Mouse (Mus musculus) hindlimb bud, embryonic 11.5 days (tissue): ENCODE data around the gene Spag17.
A peak's percentile ranks its signal among the peaks of the same experiment; 100 is the strongest.

ENCODE experiments used
- DNase-seq: peaks from one replicate; pipeline ENCODE4 v3.0.0-alpha.2; 2012; ENCODE audit warnings: low read depth, low spot score; ENCODE audit errors: extremely low spot score

The Spag17 gene

DNA sequence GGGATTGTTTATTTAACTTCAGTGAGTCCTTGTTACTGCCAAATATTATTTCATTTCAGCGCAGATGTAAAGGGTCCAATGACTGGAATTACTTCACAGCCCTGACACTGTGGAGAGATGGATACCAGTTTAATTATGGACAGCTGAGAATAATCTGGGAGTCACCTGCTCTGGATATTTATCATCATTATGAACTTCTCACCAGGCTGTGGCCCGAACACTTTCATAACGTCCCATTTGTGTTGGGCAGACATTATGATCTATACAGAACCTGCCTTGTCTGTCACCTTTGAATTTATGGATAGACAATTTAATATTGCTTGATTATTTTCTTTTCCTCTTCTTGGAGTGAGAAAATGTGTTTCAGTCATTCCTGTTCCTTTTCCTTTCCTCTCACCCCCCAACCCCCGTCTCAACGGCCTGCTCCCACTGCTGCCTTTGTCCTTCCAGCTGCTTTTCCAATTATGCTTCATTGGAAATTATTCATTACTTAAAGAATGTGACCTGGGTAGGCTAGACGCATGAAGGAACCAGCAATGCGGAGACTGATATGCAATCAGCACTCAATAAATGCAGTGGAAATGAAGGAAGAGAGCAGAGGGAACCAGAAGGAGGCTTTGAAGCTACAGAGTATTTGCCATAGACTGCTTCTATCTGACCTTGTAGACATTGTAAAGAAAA is 74.7 kb downstream of the Spag17 start:
- no peak for DNase-seq

DNA sequence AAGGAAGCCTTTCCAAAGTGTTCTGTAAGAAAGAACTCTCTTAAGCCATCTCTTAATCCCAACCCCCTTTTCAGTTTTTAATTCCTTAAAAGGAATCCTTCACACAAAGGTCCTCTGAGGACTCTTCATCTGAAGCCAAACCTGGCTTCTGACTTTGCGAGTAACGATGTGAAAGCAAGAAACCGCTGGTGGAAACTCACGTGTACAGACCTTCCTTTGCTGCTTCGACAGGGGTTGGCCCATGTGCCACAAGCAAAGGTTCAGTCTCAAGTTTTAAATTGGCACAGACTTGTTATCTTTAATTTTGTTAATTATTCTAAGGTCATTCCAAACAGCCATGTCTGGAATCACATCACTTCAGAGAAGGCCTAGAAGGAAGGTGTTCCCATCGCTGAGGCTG is 79.1 kb downstream of the Spag17 start:
- no peak for DNase-seq

DNA sequence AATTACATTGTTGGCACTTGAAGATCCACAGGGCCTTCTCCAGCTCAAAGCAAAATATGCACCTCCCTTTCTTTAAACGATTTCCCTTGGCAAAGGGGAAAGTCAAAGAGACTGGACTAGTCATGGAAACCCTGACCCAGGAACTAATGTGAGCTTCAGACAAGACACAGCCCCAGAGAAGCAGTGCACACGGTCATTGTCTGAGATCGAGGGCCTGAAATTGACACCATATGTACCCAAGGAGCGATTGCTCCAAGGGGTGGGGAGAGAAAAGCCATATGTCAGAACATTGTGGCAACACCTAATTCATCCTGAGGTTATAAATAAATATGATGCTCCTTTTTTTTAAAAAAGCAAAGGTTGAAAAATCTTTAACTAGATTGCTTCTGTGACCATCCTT is 80.7 kb downstream of the Spag17 start:
- peak; percentile 81 for DNase-seq

DNA sequence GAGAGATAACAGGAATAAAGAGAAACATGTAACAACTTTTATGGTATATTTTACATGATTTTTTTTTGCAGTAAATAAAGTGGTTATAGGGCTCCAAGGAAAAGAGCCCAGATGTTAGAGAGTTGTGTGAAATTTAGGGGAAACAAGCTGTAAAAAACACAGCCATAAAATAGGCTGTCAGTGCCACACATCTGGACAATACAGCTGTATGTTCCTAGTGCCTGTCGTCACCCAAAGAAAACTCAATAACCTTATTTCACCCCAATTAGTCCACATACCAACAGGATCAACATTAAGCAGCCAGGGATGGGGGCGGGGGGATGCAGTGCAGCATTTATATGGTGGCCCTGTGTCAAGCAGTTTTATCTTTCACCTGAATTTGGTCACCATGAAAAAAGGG is 81.1 kb downstream of the Spag17 start:
- peak; percentile 77 for DNase-seq

DNA sequence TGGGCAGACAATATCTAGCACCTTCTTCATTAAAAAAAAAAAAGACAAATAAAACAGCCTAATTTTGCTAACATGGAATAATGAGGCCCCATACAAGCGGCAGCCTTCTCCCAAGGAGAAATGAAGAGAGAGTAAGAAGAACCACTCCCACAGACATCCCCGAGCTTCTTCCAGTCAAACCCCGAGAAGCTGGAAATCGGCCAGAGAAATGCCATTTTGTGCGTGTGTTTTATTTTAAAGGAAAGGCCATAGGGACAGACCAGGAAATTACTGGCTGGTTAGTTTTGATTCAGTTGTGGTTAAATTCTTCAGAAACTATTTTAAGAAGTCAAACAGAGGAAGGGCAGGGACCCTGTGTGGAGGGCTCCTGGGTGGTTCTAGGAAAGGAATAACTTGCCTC is 85.6 kb downstream of the Spag17 start:
- DNase-seq: no peak

DNA sequence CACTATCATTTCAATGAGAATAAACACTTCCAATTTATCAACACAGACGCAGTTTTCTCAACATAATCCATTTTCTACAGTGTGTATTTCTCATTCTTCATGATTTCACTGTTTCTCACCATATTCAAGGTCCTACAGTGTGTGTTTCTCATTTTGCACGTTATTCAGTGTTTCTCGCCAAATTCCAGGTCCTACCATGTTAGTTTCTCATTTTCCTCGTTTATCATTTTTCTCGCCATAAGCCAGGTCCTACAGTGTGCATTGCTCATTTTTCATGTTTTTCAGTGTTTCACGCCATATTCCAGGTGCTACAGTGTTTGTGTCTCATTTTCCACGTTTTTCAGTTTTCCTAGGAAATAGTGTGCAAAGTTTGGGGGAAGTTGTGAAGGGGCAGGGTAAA is 95.8 kb downstream of the Spag17 start:
- peak; percentile 33 for DNase-seq

DNA sequence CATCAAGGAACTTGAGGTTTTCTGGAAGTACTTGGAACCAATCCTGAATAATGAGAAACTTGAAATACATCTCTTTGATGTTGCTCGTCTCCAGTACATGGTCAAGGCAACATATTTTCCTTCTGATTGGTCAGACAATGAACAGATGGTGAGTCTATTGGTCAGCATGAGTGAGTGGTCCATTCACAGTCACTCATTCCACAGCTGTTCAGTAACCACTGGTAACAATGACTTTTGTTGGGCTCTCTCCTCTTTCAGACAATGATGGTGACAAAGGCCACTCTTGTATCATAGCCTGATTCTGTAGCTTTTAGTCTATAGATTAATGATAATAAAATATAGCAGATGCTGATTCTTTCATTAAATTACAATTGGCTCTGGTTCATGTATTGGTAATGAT is 119.5 kb downstream of the Spag17 start:
- DNase-seq: no peak

DNA sequence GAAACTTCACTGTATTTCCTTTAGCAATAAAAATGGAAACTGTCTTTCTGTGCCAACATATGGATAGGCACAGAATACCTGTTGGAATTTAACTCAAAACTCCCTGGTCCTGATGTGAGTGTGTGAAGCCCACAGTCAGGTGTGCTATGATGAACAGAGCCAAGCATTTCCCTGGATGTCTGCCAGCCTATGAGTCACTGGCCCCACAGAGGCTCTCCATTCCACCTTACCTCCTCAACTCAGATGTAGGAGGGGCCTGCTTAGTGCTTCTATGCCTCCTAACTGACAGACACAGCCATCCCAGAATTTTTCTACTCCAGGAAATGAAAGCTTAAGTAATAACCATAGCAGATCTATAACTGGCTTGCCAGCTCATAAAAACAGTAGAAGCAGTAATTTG is 124.6 kb downstream of the Spag17 start:
- no peak for DNase-seq

DNA sequence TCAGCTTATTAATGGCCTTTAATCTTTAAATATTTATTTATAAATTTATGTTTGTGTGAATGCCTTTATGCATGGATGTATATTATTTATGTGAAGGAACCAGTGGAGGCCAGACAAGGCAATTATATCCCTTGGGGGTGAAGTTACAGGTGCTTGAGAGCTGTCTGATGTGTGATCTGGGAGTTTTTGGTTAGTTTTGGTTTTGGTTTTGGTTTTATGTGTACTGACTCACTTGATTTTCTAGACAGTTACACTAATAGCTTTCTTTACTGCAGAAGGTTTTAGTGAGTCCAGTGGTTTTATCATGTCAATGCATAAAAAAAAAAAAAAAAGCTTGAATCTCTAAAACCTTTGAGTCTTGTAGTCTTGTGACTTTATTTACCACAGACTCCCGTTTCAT is 128.9 kb downstream of the Spag17 start:
- DNase-seq: no peak

DNA sequence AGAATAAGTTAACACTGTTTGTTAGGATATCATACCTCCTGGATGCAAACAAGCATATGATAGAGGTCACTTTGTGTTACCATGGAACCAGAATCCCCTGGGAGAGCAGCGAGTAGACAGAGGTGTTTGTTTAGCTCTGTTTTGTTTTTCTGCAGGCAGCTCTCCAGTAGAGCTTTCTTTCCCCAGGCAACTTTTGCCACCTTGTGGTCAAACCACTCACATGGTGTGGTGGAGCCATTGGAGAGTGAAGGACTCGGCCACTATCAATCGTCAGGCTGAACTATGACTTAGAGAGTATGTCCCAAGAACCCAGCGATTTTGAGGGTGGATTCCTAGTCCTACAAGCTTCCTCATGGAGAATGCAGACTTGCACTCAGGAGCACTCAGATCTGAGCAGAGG is 146.1 kb downstream of the Spag17 start:
- DNase-seq: peak; percentile 12

DNA sequence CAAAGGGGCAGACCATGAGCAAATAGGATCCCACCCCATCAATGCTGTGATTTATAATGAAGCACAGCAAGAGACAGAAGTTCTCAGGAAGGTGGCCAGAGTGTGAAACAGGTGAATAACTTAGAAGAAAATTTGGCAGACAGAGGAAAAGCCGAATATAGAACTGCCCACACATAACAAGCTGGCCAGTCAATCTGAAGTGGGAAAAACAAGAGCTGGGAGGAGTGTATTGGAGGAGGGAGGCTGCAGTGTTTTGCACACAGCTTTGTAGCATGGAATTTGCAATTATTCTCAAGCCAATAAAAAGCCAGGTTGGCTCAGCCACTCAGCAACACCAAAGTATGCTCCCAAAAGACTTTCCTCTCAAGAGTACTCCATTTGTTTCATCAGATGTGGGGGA is 147.8 kb downstream of the Spag17 start:
- DNase-seq: no peak

DNA sequence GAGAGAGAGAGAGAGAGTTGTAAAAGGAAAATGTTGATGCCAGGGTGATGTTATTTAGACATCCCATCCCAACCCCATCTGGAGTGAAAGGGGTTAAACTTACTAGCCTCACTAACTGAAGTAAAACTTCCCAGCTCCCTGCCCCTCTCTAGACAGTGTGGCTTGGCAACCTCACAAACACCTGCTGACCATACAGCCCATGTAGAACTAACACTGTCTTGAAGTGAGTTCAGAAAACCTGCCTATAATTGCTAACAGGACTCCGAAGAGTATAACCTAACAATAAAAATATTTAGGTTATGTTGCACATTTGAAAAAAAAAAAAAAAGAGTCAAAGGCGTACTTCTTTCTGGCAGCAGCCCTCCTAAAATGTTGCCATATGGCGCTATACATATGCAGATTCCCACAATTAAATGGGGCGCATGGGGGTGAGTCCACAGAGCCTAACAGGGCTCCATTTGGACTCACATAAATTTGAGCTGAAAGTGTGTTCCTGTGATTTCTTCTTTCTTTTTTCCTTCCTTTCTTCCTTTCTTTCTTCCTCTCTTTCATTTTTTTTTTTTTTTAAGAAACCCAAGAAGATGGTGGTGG is 149.3 kb downstream of the Spag17 start:
- no peak for DNase-seq

DNA sequence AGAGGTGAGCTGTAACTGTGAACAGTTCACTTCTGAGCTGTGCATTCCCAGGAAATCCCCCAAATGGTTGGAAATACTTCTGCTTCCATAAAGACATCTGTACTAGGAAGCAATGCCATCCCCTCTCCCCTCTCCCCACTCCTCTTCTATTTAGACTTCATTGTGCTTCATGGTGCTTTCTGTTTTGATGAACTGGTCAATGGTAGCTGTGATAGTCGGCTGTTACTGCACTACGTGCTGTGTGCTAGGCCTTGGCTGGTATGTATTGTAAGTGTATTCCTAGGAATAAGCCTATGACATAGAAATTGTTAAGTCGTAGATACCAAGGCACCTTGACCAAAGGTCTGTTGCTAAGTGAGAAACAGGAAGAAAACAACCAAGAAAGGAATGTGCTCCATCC is 149.9 kb downstream of the Spag17 start:
- no peak for DNase-seq

DNA sequence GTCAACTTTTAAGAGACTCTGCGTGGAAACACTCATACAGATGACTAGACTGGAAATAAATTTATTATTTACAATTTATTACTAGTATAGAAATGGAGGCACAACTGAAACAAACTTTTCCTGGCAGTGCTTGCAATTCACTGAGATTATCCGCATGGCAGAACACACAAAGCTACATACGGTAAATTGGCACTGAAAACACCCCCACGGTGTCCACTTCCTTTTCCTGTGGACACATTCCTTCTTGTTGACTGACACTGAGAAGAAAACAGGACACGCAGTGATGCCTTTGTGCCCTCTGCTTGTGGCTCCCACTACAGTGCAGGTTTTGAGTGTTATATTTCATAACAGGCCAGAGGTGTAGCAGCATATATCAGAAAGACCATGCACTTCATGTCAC is 151.6 kb downstream of the Spag17 start:
- DNase-seq: no peak

DNA sequence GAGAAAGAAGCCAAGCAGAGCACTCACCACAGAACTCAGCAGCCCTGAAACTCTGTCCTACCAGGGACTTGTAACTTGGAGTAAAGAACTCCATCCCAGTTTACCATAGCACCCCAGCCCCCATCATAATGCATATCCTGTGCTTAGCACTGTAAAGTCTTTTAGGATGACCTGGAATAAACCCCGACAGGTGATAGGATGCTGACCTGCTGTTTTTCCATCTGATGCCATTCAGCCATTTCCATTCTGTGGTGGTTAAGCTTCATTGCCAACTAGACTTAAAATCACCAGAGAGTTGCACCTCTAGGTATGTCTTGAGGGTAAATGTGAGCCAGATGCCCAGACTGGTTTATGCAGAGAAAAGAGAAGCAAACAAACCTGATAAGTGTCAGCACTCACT is 189.2 kb downstream of the Spag17 start:
- DNase-seq: no peak

DNA sequence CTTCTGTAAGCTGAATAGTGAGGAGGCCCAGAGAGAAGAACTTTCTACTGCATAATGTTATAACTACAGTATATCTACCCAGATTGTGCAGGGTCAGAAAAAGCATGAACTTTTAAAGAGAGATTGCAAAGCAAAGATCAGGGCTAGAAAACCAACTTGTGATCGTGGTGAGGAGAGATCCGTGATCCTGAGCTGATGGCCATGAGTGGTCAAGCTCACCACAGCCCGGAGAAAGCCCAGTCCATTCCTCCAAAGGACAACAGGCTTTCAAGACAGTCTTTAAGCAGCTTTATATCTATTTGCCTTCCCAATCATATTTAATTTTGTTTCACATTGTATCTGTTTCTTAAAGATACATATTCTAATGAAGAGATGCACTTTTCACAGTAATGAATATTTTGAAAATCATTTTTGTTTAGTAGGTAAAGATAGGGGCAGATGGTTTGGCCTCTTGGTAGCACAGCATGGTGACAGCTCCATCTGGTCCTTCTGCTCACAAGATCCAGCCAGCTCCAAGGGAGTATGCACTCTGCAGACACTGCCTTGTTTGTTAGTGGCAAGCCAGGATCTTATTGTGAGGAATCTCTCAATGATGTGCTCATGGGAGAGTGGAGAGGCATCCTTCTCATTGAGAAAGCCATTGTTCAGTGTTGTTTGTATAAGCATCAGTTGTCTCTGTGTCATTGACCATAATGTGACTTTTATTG is 217.3 kb downstream of the Spag17 start:
- DNase-seq: no peak

DNA sequence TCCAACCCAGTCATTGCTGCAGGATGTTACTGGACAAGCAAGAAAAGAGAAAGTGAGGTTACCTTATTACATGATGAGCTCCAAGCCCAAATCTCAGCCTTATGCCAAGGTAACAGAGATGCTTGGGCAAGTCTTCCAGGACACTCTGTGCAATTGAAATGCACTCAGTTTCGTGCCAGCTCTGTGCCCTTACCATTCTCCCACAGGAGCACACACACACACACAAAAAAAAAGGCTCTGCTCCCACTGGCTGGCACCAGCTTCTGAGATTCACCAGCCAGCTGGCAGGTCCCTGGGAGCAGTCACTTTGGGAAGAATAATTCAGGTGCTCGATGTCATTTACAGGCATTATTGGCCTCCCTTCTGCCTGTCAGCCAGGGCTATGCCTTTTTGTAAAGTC is 221.5 kb downstream of the Spag17 start:
- DNase-seq: no peak

DNA sequence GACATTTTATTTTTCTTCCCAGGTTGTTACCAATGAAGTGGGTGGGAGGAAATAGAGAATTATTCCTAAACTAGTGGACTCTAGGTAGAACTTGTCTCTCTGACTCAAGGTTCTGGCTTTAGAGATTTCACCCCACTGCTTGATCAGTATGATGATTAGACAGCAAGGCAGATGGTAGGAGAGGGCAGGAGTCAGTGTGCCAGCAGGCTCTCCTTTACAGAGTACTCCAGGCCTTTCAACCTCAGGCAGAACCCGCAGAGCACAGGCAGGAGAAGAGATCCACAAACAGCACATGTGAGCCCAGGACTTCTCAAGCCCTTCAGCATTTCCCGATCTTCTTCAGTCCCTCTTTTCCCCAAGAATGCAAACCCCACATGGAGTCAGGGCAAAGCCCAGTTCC is 233.5 kb downstream of the Spag17 start:
- no peak for DNase-seq

DNA sequence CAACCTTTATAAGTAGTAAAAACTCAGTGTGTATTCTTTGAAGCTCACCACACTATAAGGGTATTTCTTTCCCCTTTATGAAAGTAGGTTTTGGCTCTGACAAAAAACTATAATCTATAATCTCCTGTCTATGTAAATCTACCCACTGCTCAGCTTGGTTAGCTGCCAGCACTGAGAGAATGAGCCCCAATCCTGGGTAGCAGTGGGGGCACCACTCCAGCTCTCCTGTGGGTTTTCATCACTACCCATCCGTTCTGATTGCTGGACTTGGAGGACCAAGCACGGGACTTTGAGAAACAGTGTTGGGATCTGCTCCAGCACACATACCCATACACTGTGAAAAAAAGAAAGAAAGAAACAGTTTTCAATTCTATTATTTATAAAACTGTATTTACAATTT is 236.8 kb downstream of the Spag17 start:
- no peak for DNase-seq

DNA sequence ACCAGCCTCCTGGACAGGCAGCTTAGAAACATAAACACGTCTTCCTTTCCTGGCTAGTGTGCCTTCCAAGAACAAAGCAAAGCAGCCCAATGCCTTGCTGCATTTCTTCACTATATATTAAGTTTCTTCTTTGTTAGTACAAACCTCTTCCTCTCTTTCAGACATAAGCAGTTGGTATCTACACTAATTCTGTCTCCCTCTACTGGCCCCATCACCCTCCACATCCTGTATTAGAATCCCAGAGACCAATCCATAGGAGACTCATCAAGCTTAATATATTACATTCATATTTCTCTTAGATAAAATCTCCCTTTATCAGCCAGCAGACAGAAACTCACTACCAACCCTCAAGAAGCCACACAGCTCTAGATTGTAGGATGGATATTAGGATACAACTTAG is 237.2 kb downstream of the Spag17 start:
- no peak for DNase-seq

DNA sequence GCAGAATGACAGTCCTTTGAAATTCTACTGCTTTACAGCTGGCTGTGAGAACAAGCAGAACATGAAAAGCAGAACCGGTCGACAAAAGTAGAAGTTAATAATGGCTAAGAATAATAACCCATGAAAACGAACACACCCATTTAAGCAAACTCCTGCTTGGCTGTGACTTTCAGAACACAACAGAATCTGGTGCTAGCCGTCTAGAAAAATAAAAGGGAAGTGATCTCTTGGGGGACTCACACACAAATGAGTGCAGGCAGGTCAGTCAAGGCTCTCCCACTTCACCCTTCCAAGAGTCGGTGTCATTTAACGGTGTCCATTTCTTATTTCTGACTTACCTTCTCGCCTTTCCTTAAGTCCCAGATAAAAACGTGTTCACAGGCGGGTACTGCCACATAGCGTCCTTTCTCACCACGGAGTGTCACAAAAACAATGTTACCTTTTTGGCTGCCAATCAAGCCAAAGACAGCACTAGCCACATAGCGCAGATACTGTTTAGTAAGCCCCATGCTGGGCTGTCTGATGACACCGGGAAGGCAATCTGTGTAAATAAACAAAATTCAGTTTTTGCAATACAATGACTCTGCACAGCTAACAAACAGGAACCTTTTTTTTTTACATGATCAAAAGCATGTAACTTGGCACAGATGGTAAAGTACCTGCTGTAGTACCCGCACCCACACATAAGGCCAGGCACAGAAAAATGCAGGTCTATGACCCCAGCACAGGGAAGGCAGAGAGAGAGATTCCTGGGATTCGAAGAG is 275.7 kb downstream of the Spag17 start:
- no peak for DNase-seq
